Mouse (Mus musculus): ENCODE results near the gene Smarcd2.
"Not testable (repeated sequence)": the region's sequence is repeated elsewhere in the genome, so short reads cannot be mapped to it uniquely, and the experiment has no call there.

Smarcd2 gene

DNA sequence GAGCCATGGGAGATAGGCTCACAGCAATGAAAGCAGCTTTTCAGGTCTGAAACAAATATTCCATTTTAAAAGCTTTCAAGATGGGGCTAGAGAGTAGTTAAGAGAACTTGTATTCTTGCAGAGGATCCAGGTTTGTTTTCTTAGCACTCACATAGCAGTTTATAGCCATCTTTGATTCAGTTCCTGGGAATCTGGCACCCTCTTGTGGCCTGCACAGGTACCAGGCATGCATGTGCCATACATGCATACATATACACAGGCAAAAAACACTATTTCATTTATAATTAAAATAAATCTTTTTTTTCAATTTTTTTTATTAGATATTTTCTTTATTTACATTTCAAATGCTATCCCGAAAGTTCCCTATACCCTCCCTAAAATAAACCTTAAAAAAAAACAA lies 25.9 kb downstream of the Smarcd2 start:
- DNase-seq (ENCODE audit: extremely low spot score, low spot score): no peak

DNA sequence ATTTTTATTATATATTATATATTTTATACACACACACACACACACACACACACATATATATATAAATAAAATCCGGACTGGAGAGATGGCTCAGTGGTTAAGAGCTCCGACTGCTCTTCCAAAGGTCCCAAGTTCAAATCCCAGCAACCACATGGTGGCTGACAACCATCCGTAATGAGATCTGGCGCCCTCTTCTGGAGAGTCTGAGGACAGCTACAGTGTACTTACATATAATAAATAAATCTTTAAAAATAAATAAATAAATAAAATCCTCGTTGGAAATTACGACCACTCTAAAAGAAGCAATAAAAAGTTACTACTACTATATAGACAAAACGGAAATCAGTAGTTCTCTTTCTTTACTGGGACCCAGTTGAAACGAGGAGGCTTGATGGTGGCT lies 38.8 kb downstream of the Smarcd2 start:
- not testable (repeated sequence) for DNase-seq (ENCODE audit: extremely low spot score, low spot score)

- DNase-seq (ENCODE audit: extremely low spot score, low spot score): no peak
Observed at GRCm38 (mm10) chr11:106220603-106221002, 52.2 kb downstream of the Smarcd2 start.

- DNase-seq (ENCODE audit: extremely low spot score, low spot score): peak; percentile 90
Observed at GRCm38 (mm10) chr11:106216730-106217490, 55.9 kb downstream of the Smarcd2 start, which contains the start of gene Ddx42. Gene Ddx42 (plus strand): TSS chr11:106216926.

- peak; percentile 92 for DNase-seq (ENCODE audit: extremely low spot score, low spot score)
Observed at GRCm38 (mm10) chr11:106215927-106216729, 56.6 kb downstream of the Smarcd2 start, which contains the start of gene Ccdc47. Gene Ccdc47 (minus strand): TSS chr11:106216344.

DNA sequence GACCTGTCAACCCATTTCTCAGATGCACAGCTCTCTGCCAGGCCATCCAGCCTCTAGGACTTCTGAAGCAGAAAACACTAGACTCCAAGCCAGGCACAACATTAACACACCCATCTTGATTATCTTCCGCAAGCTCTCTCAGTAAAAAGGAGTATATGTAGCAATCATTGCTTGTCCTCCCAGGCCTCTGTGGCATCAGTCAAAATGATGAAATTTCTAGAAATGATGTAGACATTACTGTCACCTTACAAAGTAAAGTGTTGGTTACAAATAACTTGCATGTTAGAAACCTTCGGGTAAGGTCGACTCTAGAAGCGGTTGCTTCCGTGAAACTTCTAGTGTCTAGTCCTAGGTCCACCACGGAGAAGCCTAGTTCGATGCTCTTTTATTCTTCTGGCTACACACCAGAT lies 57.3 kb downstream of the Smarcd2 start:
- DNase-seq (ENCODE audit: extremely low spot score, low spot score): no peak

DNA sequence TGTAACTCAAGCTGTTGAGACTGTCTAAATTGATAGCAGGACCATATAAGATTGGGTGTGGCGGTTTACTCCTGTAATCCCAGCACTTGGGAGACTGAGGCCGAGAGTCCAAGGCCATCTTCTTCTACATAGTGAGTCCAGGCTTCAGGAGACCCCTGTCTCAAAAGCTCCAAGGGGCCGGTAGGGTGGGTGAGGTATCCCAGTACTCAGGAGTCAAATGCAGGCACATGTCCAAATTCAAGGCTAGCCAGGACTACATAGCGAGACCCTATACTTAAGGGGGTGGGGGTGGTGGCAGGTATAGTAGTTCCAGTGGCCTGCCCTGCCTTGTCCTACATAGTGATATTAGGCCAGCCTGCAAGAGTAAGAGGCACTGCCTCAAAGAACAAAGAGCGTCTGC lies 57.9 kb downstream of the Smarcd2 start:
- no peak for DNase-seq (ENCODE audit: extremely low spot score, low spot score)
